Mouse (Mus musculus) adrenal gland, adult 2 months (tissue): ENCODE data around the gene Hectd1. TPM values are rescaled to one million over a fixed set of nuclear protein-coding genes. Genes with fewer than 3 reads are reported as not detected.
A peak's percentile ranks its signal among the peaks of the same experiment; 100 is the strongest.

ENCODE experiments used
- DNase-seq: peaks from one replicate; pipeline ENCODE4 v3.0.0; 2021
- long read RNA-seq: library from polyadenylated mRNA; stranded (forward); transcript quantifications from one replicate; pipeline ENCODE4 v2.0.0, GENCODE M21; 2021
- polyA plus RNA-seq: library from polyadenylated mRNA; depleted of rRNA; stranded (reverse); fragments of >200 nt; gene quantifications from 2 replicates; pipeline ENCODE4 v1.2.3, GENCODE M21; 2012; rRNA removed
- total RNA-seq, 2 experiments: library from RNA; stranded (reverse); gene quantifications; 2 replicates each; pipeline ENCODE4 v1.2.3; 2021

The Hectd1 gene
- total RNA-seq (10 to 100 TPM; 70.7 to 81.7 TPM), polyA plus RNA-seq (6.3 and 8.0 TPM in 2 replicates)
- long read RNA-seq, partial matches to known transcripts, result 10 of 12 reads
- long read RNA-seq, other reads (novel, unspliced or antisense), result 2 of 12 reads

DNA sequence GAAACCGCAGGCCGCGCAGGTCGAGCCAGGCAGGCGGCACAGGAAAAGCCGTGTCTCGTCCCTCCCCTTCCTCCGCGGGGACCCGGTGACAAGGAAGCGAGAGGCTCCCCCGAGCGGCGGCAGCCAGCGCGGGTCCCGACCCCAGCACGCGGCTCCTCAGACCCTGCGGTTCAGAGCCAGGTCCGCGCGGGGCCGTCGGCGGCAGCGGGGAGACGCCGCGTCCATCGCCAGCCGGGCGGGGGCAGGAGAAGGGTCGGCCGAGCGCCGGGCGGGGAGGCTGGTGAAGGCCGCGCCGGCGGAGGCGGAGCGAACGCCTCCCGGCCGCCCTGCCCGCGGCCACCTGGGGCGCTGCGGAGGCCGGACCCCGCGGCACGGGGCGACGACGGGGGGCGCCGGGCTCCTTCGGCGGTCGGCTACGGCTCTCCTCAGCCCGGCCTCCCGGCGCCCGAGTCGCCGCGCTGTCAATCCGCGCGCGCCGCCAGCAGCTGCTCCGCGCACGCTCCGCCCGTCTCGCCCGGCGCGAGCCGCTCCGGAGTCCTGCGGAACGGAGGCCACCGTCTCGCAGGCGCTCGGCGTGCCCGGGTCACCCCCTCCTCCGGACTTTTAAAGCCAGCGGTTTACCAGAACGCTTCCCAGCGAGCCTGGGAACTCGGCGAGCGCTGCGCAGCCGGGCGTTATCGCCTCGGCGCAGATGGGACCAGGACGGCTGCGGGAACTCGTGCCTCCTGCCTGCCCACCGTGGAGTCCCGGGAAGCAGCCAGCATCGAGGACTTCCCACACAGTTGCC, at the start of gene Hectd1:
Gene Hectd1 (minus strand): TSS at position 247 of the 787 bp plus-strand sequence.
- DNase-seq, result peak; percentile 91

DNA sequence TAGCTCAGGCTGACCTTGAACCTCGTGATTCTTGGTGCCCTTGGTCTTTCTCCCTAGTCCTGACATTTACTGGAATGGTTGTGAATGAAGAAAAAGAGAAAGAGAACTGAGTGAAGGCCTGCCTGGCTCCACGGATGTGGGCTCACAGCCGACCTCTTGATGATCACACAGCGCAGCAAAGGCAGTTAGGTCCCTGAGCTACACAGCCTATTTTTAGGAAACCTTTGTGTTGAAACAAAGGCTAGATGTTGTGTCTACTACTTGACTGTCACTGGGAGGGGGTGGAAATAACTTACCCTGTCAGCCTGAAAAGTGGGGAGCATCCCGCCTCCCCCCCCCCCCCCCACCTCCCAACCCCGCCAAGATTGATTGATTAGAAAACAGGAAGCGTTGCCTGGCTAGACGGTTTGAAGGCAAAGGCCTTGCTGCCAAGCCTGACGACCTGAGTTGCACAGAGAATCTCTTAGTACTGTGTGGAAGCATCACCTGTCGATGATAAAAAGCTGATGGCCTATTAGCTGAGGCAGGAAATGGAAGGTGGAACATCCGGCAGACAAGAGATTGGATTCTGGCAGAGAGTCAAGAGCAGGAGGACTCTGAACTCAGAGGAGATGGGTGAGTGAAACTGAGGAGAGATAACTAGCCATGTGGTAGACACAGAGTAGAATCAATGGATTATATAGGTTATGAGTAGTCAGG, 42.3 kb upstream of the Hectd1 start:
- DNase-seq, result no peak

DNA sequence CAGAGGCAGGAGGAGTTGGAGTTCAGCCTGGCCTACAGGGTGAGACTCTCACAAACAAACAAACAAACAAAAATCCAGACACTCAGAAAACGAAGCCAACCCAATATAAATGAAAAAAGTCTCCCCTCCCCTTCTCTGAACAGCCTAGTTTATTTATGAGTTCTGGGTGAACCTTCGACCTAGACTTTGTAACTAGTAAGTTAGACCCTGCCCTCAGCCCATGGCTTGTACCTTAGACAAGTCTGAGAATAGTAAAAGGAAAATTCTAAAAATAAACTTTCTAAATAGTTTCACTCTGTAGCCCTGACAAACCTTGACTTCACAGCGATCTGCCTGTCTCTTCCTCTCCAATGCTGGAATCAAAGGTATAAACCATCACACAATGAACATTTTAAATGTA, 40.2 kb upstream of the Hectd1 start:
- no peak for DNase-seq

DNA sequence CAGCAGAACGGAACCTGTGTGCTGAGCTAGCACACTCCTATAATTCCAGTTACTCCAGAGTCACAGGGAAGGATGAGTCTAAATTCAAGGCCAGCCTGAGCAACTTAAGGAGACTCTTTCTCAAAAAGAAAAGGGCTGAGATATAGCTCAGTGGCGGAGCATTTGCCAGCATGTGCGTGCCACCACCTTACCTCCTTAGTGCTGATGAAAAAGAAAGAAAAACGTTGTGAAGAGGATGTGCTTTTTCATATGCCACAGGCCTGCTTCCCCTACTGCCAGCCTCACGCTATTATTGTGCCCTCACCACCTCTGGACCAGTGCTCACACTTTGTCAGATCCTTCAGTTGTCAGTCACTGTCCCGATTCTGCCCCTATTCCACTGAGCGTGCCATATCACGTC, 37.7 kb upstream of the Hectd1 start:
- no peak for DNase-seq

DNA sequence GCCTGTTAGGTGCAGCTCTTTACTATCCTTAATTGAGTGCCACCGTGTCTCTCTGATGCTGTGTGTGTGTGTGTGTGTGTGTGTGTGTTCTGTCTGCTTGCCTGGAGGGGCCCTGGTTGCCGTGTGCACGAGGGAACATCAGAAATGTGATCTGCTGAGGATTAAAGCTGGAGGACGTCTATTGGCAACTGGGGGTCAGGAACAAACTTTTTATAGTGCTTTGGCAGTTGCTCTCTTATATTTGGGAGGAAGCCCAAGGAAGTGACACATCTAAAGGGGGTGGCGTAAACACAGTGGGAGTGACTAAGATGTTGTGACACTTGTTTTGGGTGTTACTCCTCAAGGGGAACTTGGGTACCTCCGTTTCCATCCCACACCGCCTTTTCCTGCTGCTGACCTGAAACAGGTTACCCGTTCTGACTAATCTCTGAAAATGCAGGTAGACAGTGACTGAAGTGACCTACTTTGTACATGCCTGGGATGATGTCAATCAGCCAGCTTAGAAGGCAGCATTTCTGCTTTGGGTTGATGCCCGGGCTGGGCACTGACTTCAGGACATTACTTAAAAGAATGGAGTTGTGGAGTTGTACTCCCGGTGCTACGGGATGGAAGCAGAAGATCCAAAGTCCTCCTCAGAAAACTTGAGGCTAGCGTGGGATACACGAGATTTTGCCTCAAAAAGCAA, 37.0 kb upstream of the Hectd1 start:
- DNase-seq, result peak; percentile 76

DNA sequence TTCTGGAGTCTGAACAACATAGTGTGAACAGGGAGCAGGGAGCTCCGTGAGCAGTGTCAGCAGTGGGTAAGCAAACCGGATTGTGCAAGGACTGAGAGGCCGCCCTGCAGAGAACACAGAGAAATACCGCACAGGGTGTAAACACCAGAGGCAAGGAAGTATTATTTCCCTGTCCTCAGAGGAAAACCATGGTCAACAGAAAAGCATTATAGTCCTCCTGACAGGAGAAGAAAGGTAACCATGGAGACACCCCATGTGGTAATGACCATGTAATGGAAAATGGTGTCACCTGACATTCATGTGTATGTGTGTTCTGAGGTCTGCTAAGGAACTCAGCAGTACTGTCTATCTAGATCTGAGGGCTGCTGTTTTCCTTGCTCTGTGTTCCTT, 36.4 kb upstream of the Hectd1 start:
- peak; percentile 50 for DNase-seq

DNA sequence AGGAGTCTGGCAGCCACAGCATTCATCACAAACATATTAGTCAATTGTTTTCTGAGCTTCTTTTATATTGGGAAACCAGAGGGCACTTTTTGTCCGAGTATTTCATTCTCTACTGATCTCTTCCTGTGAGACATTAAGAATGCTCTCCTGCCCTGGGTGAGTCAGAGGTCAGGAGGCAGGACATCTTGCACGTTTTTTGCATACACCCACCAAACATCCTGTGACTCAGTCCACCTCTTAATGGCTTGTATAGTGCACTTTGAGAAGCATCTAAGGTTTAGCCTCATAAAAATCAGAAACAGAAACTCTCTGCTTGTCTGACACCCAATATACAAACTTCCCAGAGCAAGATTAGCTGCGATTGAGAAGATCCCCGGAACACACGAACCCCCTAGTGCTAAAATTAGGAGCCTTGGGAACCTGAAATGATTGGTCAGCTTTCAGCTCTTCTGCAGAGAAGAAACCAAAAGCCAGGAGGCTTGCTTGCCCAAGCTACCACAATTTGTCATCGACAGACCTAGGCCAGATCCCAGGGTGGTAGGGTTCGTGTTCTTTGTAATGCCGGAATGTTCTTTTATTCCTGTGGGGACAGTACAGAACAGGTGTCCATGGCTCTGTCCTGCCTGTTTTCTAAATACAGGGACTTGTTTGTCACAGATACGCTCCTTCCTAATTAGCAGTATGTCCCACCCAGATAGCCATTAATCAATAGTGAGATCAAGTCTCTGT, 35.9 kb upstream of the Hectd1 start:
- peak; percentile 73 for DNase-seq

DNA sequence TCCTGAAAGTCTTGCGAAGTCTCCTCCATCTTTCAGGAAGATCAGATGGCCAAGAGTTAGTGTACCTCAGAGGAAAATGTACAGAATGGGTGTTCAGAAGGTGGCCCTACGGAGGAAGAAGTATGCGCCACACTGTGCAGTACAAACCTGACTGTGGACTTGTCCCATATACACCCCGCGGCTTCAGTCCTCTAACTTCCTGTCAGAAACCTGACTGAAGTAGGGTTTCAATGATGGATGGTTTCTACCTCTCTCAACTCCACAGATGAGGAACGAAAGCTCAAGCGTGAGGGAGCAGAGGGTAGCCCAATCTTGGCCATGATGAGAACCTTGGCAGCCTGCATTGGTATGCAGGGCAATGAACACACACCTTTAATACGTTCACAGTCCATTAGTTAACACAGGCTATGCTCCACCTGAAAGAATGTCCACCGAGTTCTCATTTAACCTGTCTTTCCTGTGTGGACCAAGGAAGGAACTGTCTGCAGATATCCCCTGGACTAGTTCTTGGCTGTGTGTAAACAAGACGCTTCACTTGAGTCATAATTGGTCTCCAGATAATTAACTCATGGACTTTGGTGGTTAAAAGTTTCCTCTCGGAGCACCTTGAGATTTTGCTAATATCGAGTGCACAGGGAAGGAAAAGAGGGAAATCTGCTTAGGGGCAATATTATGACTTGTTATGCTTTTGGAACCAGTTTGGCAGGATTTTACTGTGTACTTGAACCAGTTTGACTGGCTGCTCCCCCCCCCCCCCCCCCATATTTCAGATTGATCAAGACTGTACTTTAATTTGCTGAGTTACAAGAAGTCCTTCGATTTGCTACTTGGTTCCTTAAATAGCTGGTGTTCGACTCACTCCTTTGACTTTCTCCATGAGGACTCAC, 34.0 kb upstream of the Hectd1 start:
- DNase-seq, result no peak

DNA sequence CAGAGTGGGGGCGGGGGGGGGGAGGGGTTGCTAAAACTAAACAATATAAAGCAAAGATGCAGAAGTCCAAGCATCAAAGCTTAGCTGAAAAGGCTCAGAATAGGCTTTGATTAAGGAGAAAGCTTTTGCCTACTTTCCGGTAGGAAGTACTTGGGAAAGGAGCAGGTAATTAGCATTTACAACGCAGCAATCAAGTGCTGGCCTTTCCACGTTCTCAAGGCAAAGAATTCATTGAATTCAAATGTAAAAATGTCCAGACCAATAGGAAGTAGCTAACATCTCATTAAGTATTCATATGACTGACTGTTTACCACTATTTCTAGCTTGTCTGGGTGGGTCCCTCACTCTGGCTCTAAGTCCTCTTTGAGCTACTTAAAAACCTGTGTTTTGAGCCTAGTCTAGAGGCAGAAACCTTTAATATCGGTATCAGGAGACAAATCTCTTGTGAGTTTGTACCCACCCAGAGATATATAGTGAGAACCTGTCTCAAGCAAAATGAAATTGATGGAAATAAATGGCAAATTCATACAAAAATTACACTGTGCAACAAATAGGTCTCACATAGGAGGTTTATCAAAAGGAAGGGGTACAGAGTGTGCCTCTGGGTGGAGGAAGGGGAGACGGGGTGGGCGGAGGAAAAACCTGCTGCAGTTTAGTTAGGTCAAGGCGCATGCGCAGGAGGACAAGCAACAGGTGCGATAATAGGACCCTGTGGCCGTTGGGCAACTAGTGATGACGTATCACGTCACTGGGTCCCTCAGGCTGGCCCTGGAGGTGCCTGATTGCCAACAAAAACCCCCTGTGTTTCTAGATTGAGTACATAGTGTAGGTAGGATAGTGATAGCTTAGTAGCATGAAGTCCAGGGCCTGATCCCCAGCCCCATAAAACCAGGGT, 29.0 kb upstream of the Hectd1 start:
- DNase-seq, result no peak

DNA sequence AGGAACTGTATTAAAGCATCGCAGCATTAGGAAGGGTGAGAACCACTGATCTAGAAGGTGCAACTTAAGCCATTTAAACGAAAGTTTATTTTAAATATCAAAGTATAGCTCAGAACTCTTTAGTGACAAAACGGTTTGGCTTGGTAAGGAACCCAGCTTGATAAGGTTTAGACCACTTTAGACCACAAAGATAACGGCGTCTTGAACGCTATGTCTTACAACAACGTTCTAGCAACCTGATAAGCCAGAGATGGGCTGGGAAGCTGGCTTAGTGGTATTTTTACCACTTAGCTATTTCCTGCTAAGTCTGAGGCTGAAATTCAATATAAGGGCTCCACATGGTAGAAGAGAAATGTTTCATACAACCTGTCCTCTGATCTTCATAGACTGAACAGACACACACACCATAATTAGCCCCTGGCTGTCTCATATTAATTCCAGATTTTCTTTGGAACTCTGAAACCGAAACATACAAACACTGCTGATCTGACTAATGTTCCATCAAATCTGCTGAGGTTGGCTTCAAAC, 27.5 kb upstream of the Hectd1 start:
- no peak for DNase-seq

DNA sequence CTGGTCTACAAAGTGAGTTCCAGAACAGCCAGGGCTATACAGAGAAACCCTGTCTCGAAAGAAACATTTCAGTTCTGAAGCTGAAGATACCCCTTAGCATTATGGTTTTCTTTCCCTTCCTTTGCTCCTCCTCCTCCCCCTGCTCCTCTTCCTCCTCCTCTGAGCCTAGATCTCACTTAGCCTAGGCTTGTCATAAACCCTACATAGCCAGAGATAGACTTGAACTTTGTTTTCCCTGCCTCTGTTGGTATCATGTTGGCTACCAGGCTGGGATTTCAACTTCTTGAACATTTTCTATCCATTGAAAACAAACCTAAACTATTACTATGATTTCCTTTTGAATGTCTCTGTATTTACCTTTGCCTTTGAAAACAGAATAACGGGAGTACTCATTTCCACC, 26.5 kb upstream of the Hectd1 start:
- no peak for DNase-seq

DNA sequence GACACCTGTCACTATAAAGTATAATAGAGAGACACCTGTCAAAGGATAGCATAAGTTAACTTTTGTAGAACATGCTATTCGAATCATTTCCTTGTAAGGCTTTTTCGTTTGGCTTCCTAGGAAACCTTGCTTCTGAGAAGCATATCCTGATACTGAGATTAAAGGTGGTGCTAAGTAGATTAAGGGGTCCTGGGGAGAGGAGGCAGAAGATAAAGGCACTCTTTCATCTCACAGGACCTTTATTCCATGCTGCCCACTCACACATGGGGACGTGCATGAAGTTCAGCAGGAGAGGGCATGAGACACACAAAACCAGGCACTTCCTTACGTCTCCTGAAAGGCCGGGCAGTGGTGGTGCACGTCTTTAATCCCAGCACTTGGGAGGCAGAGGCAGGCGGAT, 26.1 kb upstream of the Hectd1 start:
- DNase-seq, result no peak

DNA sequence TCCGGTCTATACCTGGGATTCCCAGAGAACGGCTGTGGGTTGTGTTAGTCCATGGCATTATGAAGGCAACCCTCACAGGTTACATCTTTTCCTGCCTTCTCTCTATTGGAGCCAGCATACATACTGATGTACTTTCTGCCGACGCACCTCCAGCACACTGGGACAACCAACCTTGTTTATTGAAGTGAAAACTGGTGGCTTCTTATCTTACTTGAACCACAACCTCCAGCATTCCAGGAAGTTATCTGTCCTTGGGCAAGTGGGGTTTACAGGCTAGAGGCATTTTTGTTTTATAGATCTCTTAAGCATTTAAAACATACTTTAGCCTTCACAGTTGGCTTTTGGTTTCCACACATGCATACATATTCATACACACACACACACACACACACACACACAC, 22.3 kb upstream of the Hectd1 start:
- no peak for DNase-seq

DNA sequence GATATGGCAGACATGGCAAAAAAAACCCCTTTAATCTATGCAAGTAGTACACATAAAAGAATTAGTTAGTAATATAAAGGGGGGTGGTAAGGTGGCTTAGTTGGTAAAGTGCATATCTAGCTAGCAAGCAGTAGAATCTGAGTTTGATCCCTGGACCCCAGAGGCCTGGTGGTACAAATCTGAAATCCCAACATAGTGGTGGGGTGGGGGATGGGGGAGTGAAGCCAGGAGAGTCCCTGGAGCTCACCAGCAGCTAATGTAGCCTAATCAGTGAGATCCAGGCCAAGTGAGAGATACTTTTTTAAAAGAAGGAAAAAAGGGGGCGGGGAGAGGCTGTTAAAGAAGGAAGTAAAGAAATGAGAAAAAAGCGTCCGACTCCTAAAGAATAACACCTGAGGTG, 21.8 kb upstream of the Hectd1 start:
- DNase-seq, result no peak

DNA sequence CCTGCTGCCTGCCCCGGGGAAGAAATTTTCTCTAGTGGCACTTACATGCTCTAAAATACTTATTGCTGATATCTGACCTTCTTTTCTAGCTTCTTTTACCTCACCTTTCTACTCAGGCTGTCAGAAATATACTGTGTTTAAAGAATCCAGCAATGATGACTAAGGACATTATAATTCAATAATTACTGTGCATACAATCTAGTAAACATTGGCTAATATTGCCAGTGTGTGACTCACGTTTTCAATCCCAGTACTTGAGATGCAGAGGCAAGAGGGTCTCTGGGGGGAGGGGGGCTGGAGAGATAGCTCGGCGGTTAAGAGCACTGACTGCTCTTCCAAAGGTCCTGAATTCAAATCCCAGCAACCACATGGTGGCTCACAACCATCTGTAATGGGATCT, 21.0 kb upstream of the Hectd1 start:
- DNase-seq, result no peak

DNA sequence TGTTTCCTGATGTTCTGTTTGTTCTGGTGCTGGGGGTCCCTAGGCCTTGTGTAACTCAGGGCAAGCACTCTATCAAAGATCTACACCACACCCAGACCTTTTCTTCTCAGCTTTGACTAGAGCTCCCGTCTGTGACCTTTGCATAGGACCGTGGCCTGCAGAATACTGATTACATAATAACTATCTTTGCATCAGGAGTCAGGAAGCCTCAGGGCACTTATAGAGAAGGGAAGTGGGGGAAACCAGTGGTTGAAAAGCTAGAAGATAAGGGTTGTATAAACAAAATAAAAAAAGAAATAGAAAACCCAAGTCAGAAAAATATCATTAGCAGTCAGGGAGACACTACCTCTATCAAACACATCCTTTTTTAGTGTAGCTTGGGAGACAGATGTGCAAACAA, 20.6 kb upstream of the Hectd1 start:
- no peak for DNase-seq

DNA sequence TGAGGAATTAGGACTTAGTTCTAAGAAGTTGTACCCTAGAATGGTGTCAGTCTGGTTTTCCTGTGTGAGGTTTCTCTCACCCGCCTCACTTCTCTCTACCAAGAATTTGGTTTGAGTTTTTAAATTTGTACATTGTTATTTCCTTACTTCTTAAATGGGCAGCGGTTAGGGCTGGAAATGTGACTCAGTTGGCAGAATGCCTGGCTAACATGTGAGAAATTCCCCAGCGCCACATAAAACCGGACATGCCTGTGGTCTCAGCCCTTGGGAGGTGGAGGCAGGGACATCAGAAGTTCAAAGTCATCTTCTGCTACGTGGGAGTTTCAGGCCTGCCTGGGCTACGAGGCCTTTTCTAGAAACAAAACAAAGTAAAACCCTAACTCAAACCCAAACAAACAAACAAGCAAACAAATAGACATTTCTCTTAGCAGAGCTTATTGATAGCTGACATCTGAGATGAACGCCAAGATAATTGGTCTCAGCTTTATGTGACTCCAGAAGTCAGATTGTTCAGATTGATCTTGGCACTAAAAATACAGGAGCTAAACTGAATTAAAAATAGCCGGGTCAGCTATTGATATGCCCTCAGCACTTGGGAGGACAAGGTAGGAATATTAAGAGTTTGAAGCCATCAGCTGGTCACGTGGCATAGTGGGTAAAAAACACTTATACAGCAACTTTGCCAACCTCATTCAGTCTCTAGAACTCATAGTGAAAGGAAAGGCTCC, 18.8 kb upstream of the Hectd1 start:
- peak; percentile 68 for DNase-seq

DNA sequence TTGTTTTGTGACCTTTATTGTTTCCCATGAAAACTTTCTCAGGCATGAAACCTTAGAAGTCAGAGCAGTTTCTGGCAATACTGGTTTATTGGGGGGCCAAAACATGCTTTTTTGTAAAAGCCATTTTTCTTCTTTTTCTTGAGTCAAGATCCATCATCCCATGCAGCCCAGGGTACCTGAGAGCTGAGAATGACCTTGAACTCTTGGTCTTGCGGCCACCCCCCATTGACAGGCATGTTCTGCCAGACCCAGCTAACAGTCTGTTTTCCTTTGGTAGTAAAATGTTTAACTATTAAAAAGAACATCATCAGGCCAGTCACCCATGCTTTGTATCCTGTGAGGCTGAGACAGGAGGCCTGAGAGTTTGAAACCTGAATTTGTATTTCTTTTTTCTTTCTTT, 15.9 kb upstream of the Hectd1 start:
- no peak for DNase-seq

DNA sequence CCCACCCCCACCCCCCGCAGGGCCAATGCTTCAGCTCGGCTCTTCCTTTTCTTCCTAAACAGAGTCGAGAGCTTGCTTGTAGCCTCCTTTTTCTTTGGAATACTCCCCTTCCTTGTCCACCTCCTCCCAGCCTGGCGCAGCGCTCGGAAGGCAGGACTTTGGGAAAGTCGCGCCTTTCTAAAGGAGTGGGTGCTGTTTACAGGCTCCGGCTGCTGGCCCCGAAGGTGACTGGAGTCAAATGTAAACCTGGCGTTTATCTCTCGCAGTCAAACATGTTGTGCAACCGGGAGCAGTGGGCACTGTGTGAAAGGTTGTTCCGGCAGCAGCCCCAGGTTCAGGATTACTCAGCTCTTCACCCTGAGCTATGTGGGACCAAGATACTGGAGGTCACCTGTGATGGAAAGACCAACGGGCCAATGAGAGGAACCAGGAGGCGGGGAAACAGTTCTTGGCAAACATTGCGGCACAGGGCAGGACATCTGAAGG, 15.5 kb upstream of the Hectd1 start:
- DNase-seq, result peak; percentile 97
